Mouse (Mus musculus) kidney, adult 11 months (tissue): ENCODE measurements around the gene Dip2c.

Experiments used
- DNase-seq: peaks from one replicate; pipeline ENCODE4 v3.0.0; 2022

The Dip2c gene

GRCm38 (mm10) chr13:9683280-9683679, 407.0 kb downstream of the Dip2c start:
- no peak for DNase-seq

DNA sequence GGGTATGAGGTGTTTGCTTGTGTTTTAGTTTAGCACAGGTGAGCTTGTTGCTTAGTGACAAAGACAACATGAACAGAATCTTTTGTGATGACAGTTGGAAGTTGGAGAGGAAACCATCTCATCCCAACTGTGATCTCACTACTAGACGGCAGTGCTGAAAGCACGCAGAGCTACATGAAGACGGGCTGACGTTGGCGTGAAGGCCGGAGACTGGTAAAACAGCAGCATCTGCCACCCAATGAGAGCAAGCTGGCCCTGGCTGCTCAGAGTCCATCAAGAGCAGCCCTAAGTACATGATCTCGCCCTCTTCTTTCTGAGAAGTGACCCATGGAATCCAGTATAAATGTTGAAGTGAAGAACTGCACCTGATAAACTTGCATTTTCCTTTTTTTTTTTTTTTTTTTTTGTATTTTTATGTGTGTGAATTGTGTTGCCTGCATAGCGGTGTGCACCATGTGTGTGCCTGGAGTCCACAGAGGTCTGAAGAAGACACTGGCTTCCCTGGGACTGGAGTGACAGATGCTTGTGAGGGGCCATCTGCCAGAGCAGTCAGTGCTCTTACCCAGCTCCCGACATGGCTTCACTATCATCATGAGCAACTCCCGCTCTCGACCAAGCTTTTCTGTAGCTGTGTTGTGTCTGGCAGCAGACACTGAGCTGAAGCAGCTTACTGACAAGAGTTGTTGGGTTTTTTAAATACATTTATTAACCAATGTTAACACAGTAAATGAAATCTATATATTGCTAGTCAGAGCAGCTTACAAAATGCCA, 408.0 kb downstream of the Dip2c start:
- no peak for DNase-seq

DNA sequence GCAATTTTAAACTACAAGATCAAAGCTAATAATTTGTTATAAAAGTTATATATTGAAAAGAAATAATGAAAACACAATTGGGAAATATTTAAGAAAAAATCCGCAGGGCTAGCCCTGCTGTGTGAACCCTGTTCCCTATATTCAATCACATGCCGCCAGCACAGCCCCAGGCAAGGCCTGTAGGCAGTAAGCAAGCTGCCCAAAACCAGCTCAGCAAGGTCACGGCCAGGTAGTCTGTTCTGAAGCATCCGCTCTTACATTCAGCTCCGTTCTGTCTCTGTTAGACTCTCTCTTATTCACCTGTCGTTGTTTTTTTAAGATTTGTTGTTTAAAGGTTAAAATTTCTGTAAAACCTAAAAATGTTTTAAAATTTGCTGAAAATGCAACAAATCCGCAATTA, 409.9 kb downstream of the Dip2c start:
- no peak for DNase-seq

- no peak for DNase-seq
Measured at GRCm38 (mm10) chr13:9686765-9687164, 410.4 kb downstream of the Dip2c start.

GRCm38 (mm10) chr13:9689366-9689765, 413.0 kb downstream of the Dip2c start:
- DNase-seq = no peak

DNA sequence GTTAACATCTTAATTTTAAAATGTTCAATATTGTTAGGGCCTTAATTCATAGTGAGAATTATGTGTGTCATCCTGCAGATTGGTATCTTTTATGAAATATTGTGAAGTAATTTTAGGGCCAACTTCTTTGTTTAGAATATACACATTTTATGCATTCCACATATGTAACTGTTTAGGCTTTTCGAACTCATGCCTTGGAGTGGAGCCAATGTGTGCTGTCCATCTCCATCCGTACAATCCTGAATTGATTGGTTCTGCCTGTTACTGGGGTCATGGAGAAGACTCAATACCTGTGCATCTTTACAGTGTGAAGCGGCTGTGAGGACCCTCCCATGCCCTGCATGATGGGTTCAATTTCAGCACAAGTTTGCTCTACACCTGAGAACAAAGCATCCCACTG, 416.5 kb downstream of the Dip2c start:
- DNase-seq = no peak

DNA sequence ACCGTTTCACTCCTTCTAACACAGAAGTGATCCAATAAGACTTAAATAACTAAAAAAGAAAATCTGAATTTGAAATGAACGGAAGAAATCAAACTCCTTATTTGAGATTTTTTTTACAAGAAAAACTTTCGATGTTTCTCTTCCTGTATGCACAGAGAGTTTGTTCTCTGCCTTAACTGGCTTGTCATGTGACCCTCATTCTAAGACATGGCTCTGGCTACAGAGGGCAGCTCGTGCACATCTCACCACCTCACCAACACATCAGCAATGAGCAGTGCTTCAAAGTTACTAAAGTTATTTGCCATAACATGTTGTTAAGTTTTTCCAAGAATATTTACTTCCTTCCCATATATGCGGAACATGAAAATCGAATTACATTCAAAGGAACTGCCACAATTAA, 418.3 kb downstream of the Dip2c start:
- DNase-seq = no peak

- DNase-seq = no peak
Measured at GRCm38 (mm10) chr13:9695403-9695802, 419.1 kb downstream of the Dip2c start.

DNA sequence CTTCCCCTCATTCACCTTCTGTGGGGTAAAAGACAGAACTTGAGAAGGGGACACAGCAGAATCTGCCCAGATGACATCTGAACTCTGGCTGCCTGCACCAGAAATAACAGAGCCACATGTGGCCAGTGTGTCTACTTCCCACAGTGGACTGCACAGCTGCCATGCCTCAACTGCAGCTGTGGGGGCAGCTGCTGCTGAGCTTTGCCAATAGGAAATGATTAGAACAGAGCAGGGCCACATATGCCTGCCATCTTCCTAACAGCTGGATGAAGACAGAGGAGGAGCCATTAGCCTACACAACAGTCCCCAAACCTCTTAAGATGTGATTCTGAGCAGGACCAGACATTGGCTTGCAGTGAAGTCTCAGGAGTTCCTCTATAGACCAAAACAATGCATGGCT, 419.5 kb downstream of the Dip2c start:
- DNase-seq = no peak

DNA sequence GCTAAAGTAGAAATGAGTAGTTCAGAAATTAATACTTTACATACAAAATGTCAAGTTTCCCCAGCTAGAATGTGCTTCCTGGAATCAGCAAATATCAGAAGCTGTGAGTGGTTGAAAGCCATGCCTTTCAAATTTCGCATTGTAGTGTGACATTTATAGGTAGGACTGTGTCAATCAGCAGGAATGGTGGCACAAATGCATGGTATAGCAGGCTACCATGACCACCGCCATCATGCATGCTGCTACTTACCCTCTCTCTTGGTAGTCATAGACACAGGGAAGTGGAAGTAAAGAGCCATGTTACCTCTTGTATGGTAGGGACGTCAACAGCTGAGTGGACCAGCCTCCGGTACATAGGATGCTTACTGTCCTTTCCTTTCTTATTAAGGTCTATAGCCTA, 421.0 kb downstream of the Dip2c start:
- no peak for DNase-seq

GRCm38 (mm10) chr13:9702615-9703235, 426.4 kb downstream of the Dip2c start:
- DNase-seq = no peak

DNA sequence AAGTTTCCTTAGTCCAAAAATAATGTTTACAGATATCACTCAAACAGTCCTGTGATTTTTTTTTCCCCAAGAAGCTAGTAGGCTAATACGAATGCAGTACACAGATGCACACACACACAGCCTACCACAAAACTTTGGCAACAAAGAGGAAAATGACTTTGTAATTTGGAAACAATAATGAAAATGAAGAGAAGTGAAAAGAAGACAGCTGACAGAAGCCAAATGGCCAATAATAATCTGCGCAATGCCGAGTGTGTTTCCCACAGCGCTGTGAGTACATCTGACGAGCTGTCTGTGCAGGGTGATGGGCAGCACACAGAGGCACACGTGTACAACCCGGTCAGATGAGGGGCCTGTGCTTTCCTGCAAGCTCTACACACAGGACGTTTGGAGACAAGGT, 430.4 kb downstream of the Dip2c start:
- DNase-seq = no peak

DNA sequence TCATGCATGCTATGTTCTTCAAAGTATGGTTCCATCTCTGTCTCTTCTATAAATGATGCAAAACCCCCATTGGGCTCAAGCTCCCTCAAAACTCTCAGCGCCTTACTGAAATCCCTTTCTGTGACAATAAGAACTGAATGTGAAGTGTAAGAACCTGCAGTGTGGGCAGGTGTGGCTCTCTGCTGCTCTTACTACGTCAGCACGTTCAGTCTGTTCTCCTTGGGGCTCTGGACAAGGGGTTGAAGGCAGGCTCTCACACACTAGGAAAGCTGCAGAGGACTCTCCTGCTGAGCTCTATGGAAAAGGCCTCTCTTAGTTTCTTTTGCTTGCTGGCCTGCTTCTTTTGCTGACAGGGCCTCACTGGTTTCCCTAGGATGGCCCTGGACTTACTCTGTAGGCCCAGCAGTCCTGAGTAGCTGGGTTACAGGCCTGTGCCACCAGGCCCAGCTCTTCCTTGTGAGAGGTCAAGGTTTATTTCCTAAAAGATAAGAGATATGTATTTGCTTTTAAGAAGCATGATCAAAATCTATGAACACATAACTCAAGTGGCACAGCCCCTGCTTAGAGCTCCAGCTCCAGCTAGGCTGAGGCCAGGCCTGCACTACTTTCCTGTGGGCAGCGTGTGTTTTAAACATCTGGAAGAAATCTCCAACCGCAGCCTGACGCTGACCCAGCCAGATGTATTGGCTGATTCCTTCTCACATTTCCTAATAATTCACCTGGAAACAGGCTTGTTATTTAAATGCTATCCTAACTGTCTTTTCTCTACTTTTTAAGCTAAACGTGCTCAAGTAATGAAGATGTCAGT, 432.3 kb downstream of the Dip2c start:
- DNase-seq = no peak

DNA sequence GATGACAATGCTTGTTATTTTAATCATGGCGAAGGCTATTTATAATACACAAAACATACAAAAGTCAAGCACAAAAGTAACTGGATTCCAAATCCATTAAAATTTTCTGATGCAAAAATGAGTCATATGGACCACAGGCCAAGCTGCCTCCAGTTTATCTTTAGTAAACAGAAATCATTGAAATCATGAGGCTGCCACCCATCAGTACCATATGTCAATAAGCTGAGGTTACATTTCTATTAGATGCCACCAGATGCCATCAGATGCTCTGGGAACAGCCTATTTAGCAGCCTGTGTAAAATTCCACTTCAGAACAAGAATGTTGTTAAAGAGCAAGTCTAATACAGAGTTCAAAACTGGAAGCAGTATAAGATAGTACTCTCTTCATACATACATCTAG, 436.1 kb downstream of the Dip2c start:
- DNase-seq = no peak

- no peak for DNase-seq
Measured at GRCm38 (mm10) chr13:9712971-9713370, 436.6 kb downstream of the Dip2c start.

DNA sequence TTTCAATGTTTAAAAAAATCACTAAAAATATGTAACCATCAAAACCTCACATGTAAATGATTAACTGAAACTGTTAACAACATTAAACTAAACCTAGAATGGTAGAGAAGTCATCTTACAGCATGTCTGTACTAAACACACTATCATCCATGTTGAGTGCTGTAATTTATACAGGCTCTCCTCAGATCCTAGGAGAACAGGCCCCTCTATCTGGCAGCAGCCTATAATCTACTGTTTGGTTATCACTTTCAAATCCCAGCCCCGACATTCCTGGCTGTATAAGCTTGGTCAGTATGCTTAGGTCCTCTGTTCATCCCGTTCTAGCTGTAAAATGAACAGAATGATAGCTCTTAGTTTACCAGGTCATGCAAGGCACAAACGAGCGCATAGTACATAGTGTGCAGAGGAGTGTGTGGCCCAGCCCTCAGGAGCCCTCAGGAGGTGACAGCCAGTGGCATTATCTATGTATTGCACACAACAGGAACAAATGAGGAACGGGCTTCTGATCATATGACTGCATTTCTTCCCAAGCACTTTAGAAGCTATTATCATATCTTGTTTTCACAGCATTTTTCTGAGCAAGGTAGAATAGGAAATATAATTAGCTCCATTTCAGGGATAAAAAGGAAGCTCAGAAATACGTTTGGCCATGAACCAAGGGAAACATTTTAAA, 437.3 kb downstream of the Dip2c start:
- no peak for DNase-seq

- DNase-seq = no peak
Measured at GRCm38 (mm10) chr13:9715224-9715623, 438.9 kb downstream of the Dip2c start.
